Mouse (Mus musculus): ENCODE data around the gene Itgb5. TPM values are rescaled to one million over a fixed set of nuclear protein-coding genes. Genes with fewer than 3 reads are reported as not detected.

Itgb5 gene
- total and polyA plus RNA-seq, 3 experiments: 0.85 to 20.1 (median 1.8) TPM

GRCm38 (mm10) chr16:33953008-33953407, 123.5 kb downstream of the Itgb5 start:
- TF ChIP-seq POLR2AphosphoS2 (IDR thresholded peaks at IDR 0.05; ENCODE audit: low read depth, low read length) (peak; percentile 60), GABPA (IDR thresholded peaks at IDR 0.05; ENCODE audit: insufficient replicate concordance, low read depth, low read length) (no peak)
- Histone ChIP-seq H3K27ac (ENCODE audit: insufficient read depth, low read depth) (no peak overlapping the region), H3K4me2 (ENCODE audit: insufficient read depth, low read depth, poor library complexity, severe bottlenecking) (no peak overlapping the region), H3K4me3 (replicated peaks in 1 of 3; ENCODE audit: low read depth in 2 of 3, low read length in 2 of 3, poor library complexity in 1 of 3) (no peak overlapping the region), H3K27me3 (replicated peaks) (no peaks in the 10 kb centered on the region), H3K9me3 (replicated peaks; ENCODE audit: low read length) (no peaks in the 10 kb centered on the region), H3K79me2 (replicated peaks; ENCODE audit: control insufficient read depth, extremely low read depth, insufficient read depth, poor library complexity, severe bottlenecking) (no peaks in the 10 kb centered on the region; the same call in 1 of the 2 replicates), H3K36me3 (replicated peaks in 1 of 2; ENCODE audit: control insufficient read depth in 1 of 2, insufficient read depth in 1 of 2, low read length in 1 of 2) (peaks cover 42 to 68% of the 10 kb centered on the region in 2 experiments), H3K9ac (ENCODE audit: insufficient read depth, low read depth) (no peak overlapping the region), H3K4me1 (ENCODE audit: control insufficient read depth in 1 of 2, insufficient read depth in 2 of 2) (peaks cover 4 to 15% of the 10 kb centered on the region in 2 experiments)
- dilution Hi-C loops (cut with MboI; ENCODE audit: extremely low pct_ligation_motif_present, extremely low pct_unique_long_range_greater_than_20kb, low sequenced_read_pairs) (no loop called here), in situ Hi-C loops (cut with MboI; ENCODE audit: low pct_ligation_motif_present, low pct_unique_long_range_greater_than_20kb, low sequenced_read_pairs) (loop anchor here (5.0 to 25.0 kb wide), 4 partner anchors 126 to 766 kb away; partner anchors contain the start of genes Itgb5 and Osbpl11)
- no peak for DNase-seq (ENCODE audit: extremely low read depth)

GRCm38 (mm10) chr16:33954793-33955192, 125.3 kb downstream of the Itgb5 start:
- no peak overlapping the region for H3K4me2 ChIP-seq (ENCODE audit: insufficient read depth, low read depth, poor library complexity, severe bottlenecking)
- TF ChIP-seq KAT2A (IDR thresholded peaks at IDR 0.05; ENCODE audit: insufficient replicate concordance, low read length) (no peak), UBTF (IDR thresholded peaks at IDR 0.05; ENCODE audit: low read depth, low read length) (no peak), MXI1 (IDR thresholded peaks at IDR 0.05; ENCODE audit: low read depth, low read length) (no peak), E2F4 (IDR thresholded peaks at IDR 0.05; ENCODE audit: insufficient replicate concordance, low read depth, low read length) (no peak), HCFC1 (IDR thresholded peaks at IDR 0.05; ENCODE audit: low read depth, low read length) (no peak), RAD21 (IDR thresholded peaks at IDR 0.05; ENCODE audit: low read depth, low read length) (no peak), EP300 (IDR thresholded peaks at IDR 0.05; ENCODE audit: low read length) (no peak), CTCF (conservative IDR thresholded peaks at IDR 0.05 in 1 of 2, IDR thresholded peaks at IDR 0.05 in 1 of 2; ENCODE audit: low read depth in 2 of 2, low read length in 2 of 2) (no peak), SIN3A (IDR thresholded peaks at IDR 0.05; ENCODE audit: low read length) (no peak), USF1 (IDR thresholded peaks at IDR 0.05; ENCODE audit: low read depth, low read length) (no peak), NELFE (IDR thresholded peaks at IDR 0.05; ENCODE audit: low read depth, low read length) (no peak), POLR2A (IDR thresholded peaks at IDR 0.05; ENCODE audit: low read depth, low read length) (no peak), IRF4 (IDR thresholded peaks at IDR 0.05; ENCODE audit: low read depth, low read length) (no peak), TBP (conservative IDR thresholded peaks at IDR 0.05; ENCODE audit: low read depth, low read length) (no peak), ETS1 (conservative IDR thresholded peaks at IDR 0.05; ENCODE audit: low read depth, low read length) (no peak), GABPA (IDR thresholded peaks at IDR 0.05; ENCODE audit: insufficient replicate concordance, low read depth, low read length) (no peak), PAX5 (IDR thresholded peaks at IDR 0.05; ENCODE audit: low read length) (no peak)
- dilution Hi-C loops (cut with MboI; ENCODE audit: extremely low pct_ligation_motif_present, extremely low pct_unique_long_range_greater_than_20kb, low sequenced_read_pairs): no loop called here
- no peaks in the 10 kb centered on the region for H3K27me3 ChIP-seq (replicated peaks)
- H3K4me3 ChIP-seq (replicated peaks in 1 of 3; ENCODE audit: low read depth in 2 of 3, low read length in 2 of 3, poor library complexity in 1 of 3): no peak overlapping the region
- H3K9ac ChIP-seq (ENCODE audit: insufficient read depth, low read depth): no peak overlapping the region
- peaks cover 59 to 85% of the 10 kb centered on the region in 2 experiments for H3K36me3 ChIP-seq (replicated peaks in 1 of 2; ENCODE audit: control insufficient read depth in 1 of 2, insufficient read depth in 1 of 2, low read length in 1 of 2)
- in situ Hi-C loops (cut with MboI; ENCODE audit: low pct_ligation_motif_present, low pct_unique_long_range_greater_than_20kb, low sequenced_read_pairs): loop anchor here (5.0 to 25.0 kb wide), 5 partner anchors 52 to 767 kb away; partner anchors contain the start of genes Itgb5 and Osbpl11
- no peak for DNase-seq (ENCODE audit: extremely low read depth)
- H3K4me1 ChIP-seq (ENCODE audit: control insufficient read depth in 1 of 2, insufficient read depth in 2 of 2): peaks cover 0 to 5% of the 10 kb centered on the region in 2 experiments; a peak in 1 of 4 replicates
- peaks cover 10% of the 10 kb centered on the region for H3K79me2 ChIP-seq (replicated peaks; ENCODE audit: control insufficient read depth, extremely low read depth, insufficient read depth, poor library complexity, severe bottlenecking)
- no peaks in the 10 kb centered on the region for H3K9me3 ChIP-seq (replicated peaks; ENCODE audit: low read length)
- H3K27ac ChIP-seq (ENCODE audit: insufficient read depth, low read depth): no peak overlapping the region

Measured in CH12.LX (cell line).